Mouse (Mus musculus): Measurements from ENCODE around the gene Chrna10. TPM values are rescaled to one million over a fixed set of nuclear protein-coding genes. Genes with fewer than 3 reads are reported as not detected.

The Chrna10 gene
- polyA plus RNA-seq, 1 experiment from 2014 or later, result not detected

- no peaks in the 10 kb centered on the region for H3K4me1 ChIP-seq (replicated peaks; ENCODE audit: control insufficient read depth, insufficient read depth, low read length)
- no peak for ATAC-seq
- no peak overlapping the region for H3K9ac ChIP-seq (ENCODE audit: low read depth, low read length)
- H3K4me2 ChIP-seq (replicated peaks; ENCODE audit: low read depth), result no peak overlapping the region
- 69% methylated on average over 7 of the region's 7 CpGs for WGBS
- peak; percentile 90 for TF ChIP-seq CTCF (IDR thresholded peaks at IDR 0.05; ENCODE audit: low read depth)
- H3K27me3 ChIP-seq (replicated peaks; ENCODE audit: control insufficient read depth, insufficient read depth, low read length), result no peaks in the 10 kb centered on the region
- no peak overlapping the region for H3K27ac ChIP-seq (ENCODE audit: low read depth, low read length)
- H3K4me3 ChIP-seq (ENCODE audit: low read depth, low read length), result no peak overlapping the region
- no peaks in the 10 kb centered on the region for H3K9me3 ChIP-seq (ENCODE audit: control insufficient read depth)
- H3K36me3 ChIP-seq (ENCODE audit: control insufficient read depth, insufficient read depth), result peaks cover 63% of the 10 kb centered on the region
Observed at GRCm38 (mm10) chr7:102078517-102078916, 38.1 kb downstream of the Chrna10 start.

DNA sequence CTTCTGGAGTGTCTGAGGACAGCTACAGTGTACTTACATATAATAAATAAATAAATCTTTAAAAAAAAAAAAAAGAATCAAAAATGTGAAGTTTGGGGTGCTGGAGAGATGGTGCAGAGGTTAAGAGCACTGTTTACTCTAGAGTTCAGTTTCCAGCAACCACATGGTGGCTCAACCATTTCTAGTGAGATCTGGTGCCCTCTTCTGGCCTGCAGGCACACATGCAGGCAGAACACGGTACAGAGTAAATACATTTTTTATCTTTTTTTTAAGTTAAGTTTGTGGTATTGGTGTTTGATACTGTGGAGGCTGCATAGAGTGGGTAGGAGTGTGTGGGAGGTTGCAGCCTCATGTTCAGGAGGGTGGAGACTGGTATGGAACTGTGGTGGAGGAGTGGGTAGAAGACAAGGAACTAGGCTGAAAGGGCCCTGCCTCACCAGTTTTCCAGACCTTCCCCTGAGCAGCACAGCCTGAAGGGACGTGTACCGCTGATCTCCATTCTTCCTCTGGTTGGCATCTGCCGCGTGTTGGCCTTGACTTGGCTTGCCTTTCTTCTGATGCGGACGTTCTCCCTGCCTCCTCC lies 39.8 kb downstream of the Chrna10 start:
- Histone ChIP-seq H3K36me3 (ENCODE audit: control insufficient read depth, insufficient read depth) (peaks cover 63% of the 10 kb centered on the region), H3K27ac (ENCODE audit: low read depth, low read length) (no peak overlapping the region), H3K4me1 (replicated peaks; ENCODE audit: control insufficient read depth, insufficient read depth, low read length) (no peaks in the 10 kb centered on the region), H3K9ac (ENCODE audit: low read depth, low read length) (no peak overlapping the region), H3K9me3 (ENCODE audit: control insufficient read depth) (no peaks in the 10 kb centered on the region), H3K4me3 (ENCODE audit: low read depth, low read length) (no peak overlapping the region), H3K4me2 (replicated peaks; ENCODE audit: low read depth) (no peak overlapping the region), H3K27me3 (replicated peaks; ENCODE audit: control insufficient read depth, insufficient read depth, low read length) (no peaks in the 10 kb centered on the region)
- no peak for ATAC-seq
- WGBS, result 78% methylated on average over 7 of the region's 7 CpGs
- TF ChIP-seq CTCF (IDR thresholded peaks at IDR 0.05; ENCODE audit: low read depth), result peak; percentile 76

GRCm38 (mm10) chr7:102066363-102066762 lies 50.3 kb downstream of the Chrna10 start:
- Histone ChIP-seq H3K36me3 (ENCODE audit: control insufficient read depth, insufficient read depth) (no peaks in the 10 kb centered on the region), H3K27me3 (replicated peaks; ENCODE audit: control insufficient read depth, insufficient read depth, low read length) (no peaks in the 10 kb centered on the region), H3K9ac (ENCODE audit: low read depth, low read length) (0 out of 2 replicates have a peak overlapping the region, but pooled peaks have one; percentile 26), H3K4me1 (replicated peaks; ENCODE audit: control insufficient read depth, insufficient read depth, low read length) (peaks cover 17% of the 10 kb centered on the region; the same call in 1 of the 2 replicates), H3K27ac (ENCODE audit: low read depth, low read length) (no peak overlapping the region), H3K4me3 (ENCODE audit: low read depth, low read length) (peak overlapping the region; percentile 70), H3K9me3 (ENCODE audit: control insufficient read depth) (no peaks in the 10 kb centered on the region), H3K4me2 (replicated peaks; ENCODE audit: low read depth) (peak overlapping the region; percentile 72)
- ATAC-seq, result no peak
- no peak for TF ChIP-seq CTCF (IDR thresholded peaks at IDR 0.05; ENCODE audit: low read depth)
- 54% methylated on average over 6 of the region's 6 CpGs for WGBS

DNA sequence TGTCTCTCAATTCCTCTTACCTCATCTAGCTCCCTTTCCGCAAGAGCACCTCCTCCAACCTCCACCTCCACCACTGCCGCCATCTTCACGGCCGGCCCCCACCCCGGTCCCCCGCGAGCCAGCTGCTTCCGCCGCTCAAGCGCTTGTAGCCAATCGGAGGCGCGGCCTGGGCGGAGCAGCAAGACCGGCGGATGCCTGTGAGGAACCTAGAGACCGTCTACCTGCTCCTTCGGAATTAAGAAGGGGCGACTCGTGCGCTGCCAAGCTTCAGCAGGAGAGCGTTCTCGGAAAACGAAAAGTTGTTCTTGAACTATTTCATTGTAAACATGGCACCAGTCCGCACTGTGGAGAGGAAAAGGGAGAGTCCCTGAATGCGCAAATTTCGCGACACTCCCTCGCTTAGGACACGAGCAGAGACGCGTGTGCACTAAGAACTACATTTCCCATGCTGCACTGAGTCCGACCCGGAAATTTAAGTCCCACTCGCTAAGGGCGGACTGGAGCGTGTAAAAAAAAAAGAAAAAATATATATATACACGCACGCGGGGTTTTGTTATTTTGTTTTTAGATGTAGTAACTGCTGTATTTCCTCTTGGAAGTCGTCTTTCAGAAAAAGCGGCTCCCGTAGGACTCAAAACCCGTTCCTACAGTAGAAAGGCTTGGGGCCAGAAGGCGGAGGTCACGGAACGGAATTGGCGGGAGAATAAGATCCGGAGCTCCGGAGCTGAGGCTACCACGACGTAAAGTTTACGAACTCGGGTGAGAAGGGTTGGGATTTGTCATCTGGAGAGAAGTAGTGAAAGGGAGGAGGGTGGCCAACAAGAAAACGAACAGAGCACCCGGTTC lies 51.4 kb downstream of the Chrna10 start, which contains the start of the genes Rnf121, Xndc1 and Xntrpc:
Rnf121 (minus strand) TSS at position 424 of the 846 bp plus-strand sequence.
Xndc1 (plus strand) TSS at position 466 of the 846 bp plus-strand sequence.
Xntrpc (plus strand) TSS at position 668 of the 846 bp plus-strand sequence.
- peak within 1 kb of the TSS; percentile 53 for H3K9ac ChIP-seq (ENCODE audit: low read depth, low read length)
- peak; percentile 97 for ATAC-seq
- H3K4me1 ChIP-seq (replicated peaks; ENCODE audit: control insufficient read depth, insufficient read depth, low read length), result peaks cover 17% of the 10 kb centered on the region; the same call in 1 of the 2 replicates
- no peak for TF ChIP-seq CTCF (IDR thresholded peaks at IDR 0.05; ENCODE audit: low read depth)
- H3K4me2 ChIP-seq (replicated peaks; ENCODE audit: low read depth), result peak within 1 kb of the TSS; percentile 72
- no peaks in the 10 kb centered on the region for H3K27me3 ChIP-seq (replicated peaks; ENCODE audit: control insufficient read depth, insufficient read depth, low read length)
- H3K4me3 ChIP-seq (ENCODE audit: low read depth, low read length), result peak within 1 kb of the TSS; percentile 70
- under 1% methylated on average over 56 of the region's 56 CpGs for WGBS
- H3K9me3 ChIP-seq (ENCODE audit: control insufficient read depth), result no peaks in the 10 kb centered on the region
- no peaks in the 10 kb centered on the region for H3K36me3 ChIP-seq (ENCODE audit: control insufficient read depth, insufficient read depth)
- H3K27ac ChIP-seq (ENCODE audit: low read depth, low read length), result peak within 1 kb of the TSS; percentile 60

GRCm38 (mm10) chr7:102064655-102065045 lies 52.0 kb downstream of the Chrna10 start:
- no peak overlapping the region; the same call in 1 of the 2 replicates for H3K27ac ChIP-seq (ENCODE audit: low read depth, low read length)
- TF ChIP-seq CTCF (IDR thresholded peaks at IDR 0.05; ENCODE audit: low read depth), result no peak
- H3K9me3 ChIP-seq (ENCODE audit: control insufficient read depth), result no peaks in the 10 kb centered on the region
- H3K4me1 ChIP-seq (replicated peaks; ENCODE audit: control insufficient read depth, insufficient read depth, low read length), result peaks cover 17% of the 10 kb centered on the region; the same call in 1 of the 2 replicates
- 1% methylated on average over 9 of the region's 9 CpGs for WGBS
- peak overlapping the region; percentile 72 for H3K4me2 ChIP-seq (replicated peaks; ENCODE audit: low read depth)
- ATAC-seq, result peak; percentile 10; the same call in 1 of the 2 replicates
- peak overlapping the region; percentile 53 for H3K9ac ChIP-seq (ENCODE audit: low read depth, low read length)
- peak overlapping the region; percentile 70 for H3K4me3 ChIP-seq (ENCODE audit: low read depth, low read length)
- H3K36me3 ChIP-seq (ENCODE audit: control insufficient read depth, insufficient read depth), result no peaks in the 10 kb centered on the region
- no peaks in the 10 kb centered on the region for H3K27me3 ChIP-seq (replicated peaks; ENCODE audit: control insufficient read depth, insufficient read depth, low read length)

- Histone ChIP-seq H3K27me3 (replicated peaks; ENCODE audit: control insufficient read depth, insufficient read depth, low read length) (no peaks in the 10 kb centered on the region), H3K9me3 (ENCODE audit: control insufficient read depth) (no peaks in the 10 kb centered on the region), H3K4me1 (replicated peaks; ENCODE audit: control insufficient read depth, insufficient read depth, low read length) (peaks cover 17% of the 10 kb centered on the region; the same call in 1 of the 2 replicates), H3K27ac (ENCODE audit: low read depth, low read length) (no peak overlapping the region), H3K9ac (ENCODE audit: low read depth, low read length) (0 out of 2 replicates have a peak overlapping the region, but pooled peaks have one; percentile 53), H3K4me2 (replicated peaks; ENCODE audit: low read depth) (peak overlapping the region; percentile 72), H3K36me3 (ENCODE audit: control insufficient read depth, insufficient read depth) (no peaks in the 10 kb centered on the region), H3K4me3 (ENCODE audit: low read depth, low read length) (peak overlapping the region; percentile 70)
- WGBS, result 39% methylated on average over 9 of the region's 9 CpGs
- no peak for ATAC-seq
- no peak for TF ChIP-seq CTCF (IDR thresholded peaks at IDR 0.05; ENCODE audit: low read depth)
Observed at GRCm38 (mm10) chr7:102063891-102064290, 52.7 kb downstream of the Chrna10 start.

All from intestine, postnatal 0 days (tissue).